Mouse (Mus musculus) embryonic facial prominence, embryonic 14.5 days (tissue): ENCODE results near the gene Aup1. TPM values are rescaled to one million over a fixed set of nuclear protein-coding genes. Genes with fewer than 3 reads are reported as not detected.
A peak's percentile ranks its signal among the peaks of the same experiment; 100 is the strongest.

ENCODE experiments used
- ATAC-seq: fragments of 200-750 bp; cut with Nextera tagmentation; 2 replicates; pipeline ENCODE4 v1.8.0; 2017; ENCODE audit warnings: low read depth, moderate number of reproducible peaks, moderate TSS enrichment
- DNase-seq: peaks from one replicate; pipeline ENCODE4 v3.0.0-alpha.2; 2015; ENCODE audit warnings: low spot score
- H3K27ac ChIP-seq: fragments of 300-500 bp; sonication (generic); replicated peaks from 2 replicates; pipeline ENCODE4 v1.5.1; 2014; ENCODE audit warnings: low read depth, mild to moderate bottlenecking, low read length, moderate library complexity
- H3K27me3 ChIP-seq: fragments of 300-500 bp; sonication (generic); replicated peaks from 2 replicates; pipeline ENCODE4 v1.6.1; 2014; ENCODE audit warnings: low read length; ENCODE audit not compliant: control insufficient read depth, insufficient read depth
- H3K36me3 ChIP-seq: fragments of 300-500 bp; sonication (generic); 2 replicates; pipeline ENCODE4 v1.6.1; 2014; ENCODE audit warnings: low read length, mixed read lengths; ENCODE audit not compliant: control insufficient read depth, insufficient read depth
- H3K4me1 ChIP-seq: fragments of 300-500 bp; sonication (generic); 2 replicates; pipeline ENCODE4 v1.6.1; 2014; ENCODE audit warnings: antibody characterized with exemption, low read length; ENCODE audit not compliant: control insufficient read depth, insufficient read depth
- H3K4me2 ChIP-seq: fragments of 300-500 bp; sonication (generic); 2 replicates; pipeline ENCODE4 v1.6.1; 2014; ENCODE audit warnings: low read depth, mild to moderate bottlenecking, low read length, moderate library complexity, mixed read lengths
- H3K4me3 ChIP-seq: fragments of 300-500 bp; sonication (generic); 2 replicates; pipeline ENCODE4 v1.5.1; 2014; ENCODE audit warnings: low read depth, mild to moderate bottlenecking, low read length
- H3K9ac ChIP-seq: fragments of 300-500 bp; sonication (generic); 2 replicates; pipeline ENCODE4 v1.6.1; 2014; ENCODE audit warnings: low read depth, mild to moderate bottlenecking, low read length, moderate library complexity, mixed read lengths
- H3K9me3 ChIP-seq: fragments of 300-500 bp; sonication (generic); 2 replicates; pipeline ENCODE4 v1.6.1; 2016; ENCODE audit warnings: low read length; ENCODE audit not compliant: control insufficient read depth
- WGBS: fragments of 180-500 bp; shearing (Covaris S2); extraction: QIAGEN DNeasy Blood & Tissue Kit; methylation state at CpG from one replicate; pipeline ENCODE4 v1.1.7; 2014; 5-methylcytosine and 5-hydroxymethylcytosine counted together
- microRNA counts: library from miRNA; unstranded; fragments of <30 nt; microRNA quantifications from one replicate; lab custom pipeline; 2017
- microRNA-seq: library from miRNA; unstranded; fragments of <30 nt; microRNA quantifications from one replicate; pipeline ENCODE4, GENCODE M21; 2016; ENCODE audit warnings: borderline number of aligned reads
- polyA plus RNA-seq: library from polyadenylated mRNA; unstranded; fragments of >200 nt; fragmentation: Nextera tagmentation; extraction: Ambion mirVana; gene quantifications from 2 replicates; pipeline ENCODE4 v1.2.1, GENCODE M21; 2014

Aup1 gene
- polyA plus RNA-seq, 1 experiment from 2014 or later: 121 TPM

GRCm38 (mm10) chr6:83095968-83096367 lies 41.6 kb downstream of the Aup1 start:
- Histone ChIP-seq H3K36me3 (no peaks in the 10 kb centered on the region), H3K4me3 (no peak overlapping the region), H3K9me3 (peaks cover 4% of the 10 kb centered on the region; the same call in 1 of the 2 replicates), H3K4me1 (no peaks in the 10 kb centered on the region), H3K27ac (no peak overlapping the region), H3K9ac (no peak overlapping the region), H3K27me3 (0 out of 2 replicates have a peak, but pooled peaks cover 5% of the 10 kb centered on the region), H3K4me2 (no peak overlapping the region)
- ATAC-seq (no peak), DNase-seq (no peak)
- WGBS: 41% methylated on average over 6 of the region's 6 CpGs

DNA sequence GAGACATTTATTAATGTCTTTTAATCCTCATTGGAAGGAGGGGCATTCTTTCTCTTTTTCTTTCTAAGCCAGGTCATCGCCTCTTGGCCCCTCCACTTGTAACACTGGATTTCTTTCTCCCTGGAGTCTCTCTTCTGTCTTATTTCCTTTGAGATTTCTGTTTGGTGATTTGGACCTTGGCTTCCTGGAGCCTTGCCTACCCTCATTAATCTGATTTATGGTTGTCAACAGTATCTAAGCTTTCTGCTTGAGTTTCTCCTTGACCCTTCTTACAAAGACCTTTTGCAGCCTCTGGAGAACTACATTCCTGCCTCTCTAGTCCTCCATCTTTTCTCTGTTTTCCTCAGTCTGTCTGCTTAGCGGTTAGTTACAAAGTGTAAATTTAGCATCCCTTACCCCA lies 44.1 kb downstream of the Aup1 start:
- Histone ChIP-seq H3K9ac (no peak overlapping the region), H3K4me3 (no peak overlapping the region), H3K9me3 (peaks cover 4% of the 10 kb centered on the region; the same call in 1 of the 2 replicates), H3K27ac (no peak overlapping the region), H3K36me3 (no peaks in the 10 kb centered on the region), H3K27me3 (0 out of 2 replicates have a peak, but pooled peaks cover 5% of the 10 kb centered on the region), H3K4me1 (peaks cover 5% of the 10 kb centered on the region; the same call in 1 of the 2 replicates), H3K4me2 (no peak overlapping the region)
- ATAC-seq (no peak), DNase-seq (no peak)
- 63% methylated on average over 2 of the region's 2 CpGs for WGBS

GRCm38 (mm10) chr6:83101316-83101687 lies 47.0 kb downstream of the Aup1 start, which contains the start of the genes Ccdc142 and Gm42688:
Ccdc142 (plus strand) TSS chr6:83101601.
Gm42688 (plus strand) TSS chr6:83101617.
- Histone ChIP-seq H3K4me3 (peak within 1 kb of the TSS; percentile 73), H3K27me3 (0 out of 2 replicates have a peak, but pooled peaks cover 5% of the 10 kb centered on the region), H3K9ac (peak within 1 kb of the TSS; percentile 73), H3K4me2 (peak within 1 kb of the TSS; percentile 97), H3K36me3 (0 out of 2 replicates have a peak, but pooled peaks cover 3% of the 10 kb centered on the region), H3K4me1 (peaks cover 5% of the 10 kb centered on the region; the same call in 1 of the 2 replicates), H3K9me3 (no peaks in the 10 kb centered on the region), H3K27ac (peak within 1 kb of the TSS; percentile 74)
- DNase-seq (peak; percentile 94), ATAC-seq (peak; percentile 89)
- WGBS: 2% methylated on average over 11 of the region's 25 CpGs

GRCm38 (mm10) chr6:83101688-83102556 lies 47.6 kb downstream of the Aup1 start:
- 0 out of 2 replicates have a peak, but pooled peaks cover 3% of the 10 kb centered on the region for H3K36me3 ChIP-seq
- peak overlapping the region; percentile 73 for H3K4me3 ChIP-seq
- H3K4me1 ChIP-seq: peaks cover 5% of the 10 kb centered on the region; the same call in 1 of the 2 replicates
- peak overlapping the region; percentile 97 for H3K4me2 ChIP-seq
- H3K9ac ChIP-seq: peak overlapping the region; percentile 73
- peak overlapping the region; percentile 74 for H3K27ac ChIP-seq
- H3K27me3 ChIP-seq: 0 out of 2 replicates have a peak, but pooled peaks cover 5% of the 10 kb centered on the region
- DNase-seq (peak; percentile 79), ATAC-seq (peak; percentile 82)
- under 1% methylated on average over 58 of the region's 74 CpGs for WGBS
- H3K9me3 ChIP-seq: no peaks in the 10 kb centered on the region

DNA sequence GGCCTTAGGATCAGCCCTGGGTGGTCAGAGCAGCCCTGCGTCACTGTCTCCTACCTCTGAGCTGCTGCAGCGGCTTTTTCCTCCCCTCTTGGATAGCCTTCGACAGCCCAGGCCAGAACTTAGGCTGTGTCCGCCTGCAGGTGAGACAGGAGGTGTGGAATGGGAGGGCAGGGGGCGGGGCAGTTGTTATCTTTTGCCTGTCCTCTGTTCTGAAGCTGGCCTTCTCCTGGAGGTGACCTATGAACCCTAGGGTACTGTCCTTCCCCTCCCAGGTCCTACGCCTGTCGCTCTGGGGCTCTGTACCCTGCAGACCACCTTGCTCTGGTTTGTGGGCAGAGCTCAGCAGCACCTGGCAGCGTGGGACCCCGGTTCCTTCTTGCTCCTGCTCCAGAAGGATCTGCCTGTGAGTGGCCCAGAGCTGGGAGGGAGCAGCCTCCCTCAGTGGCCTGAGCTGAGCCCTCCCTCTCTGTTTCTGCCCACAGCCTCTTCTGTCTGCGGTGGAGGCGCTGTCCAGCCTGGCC lies 48.9 kb downstream of the Aup1 start:
- peaks cover 9% of the 10 kb centered on the region for H3K4me1 ChIP-seq
- H3K27me3 ChIP-seq: 0 out of 2 replicates have a peak, but pooled peaks cover 5% of the 10 kb centered on the region
- peak overlapping the region; percentile 97 for H3K4me2 ChIP-seq
- no peaks in the 10 kb centered on the region for H3K9me3 ChIP-seq
- H3K4me3 ChIP-seq: no peak overlapping the region
- DNase-seq: no peak
- no peak overlapping the region for H3K27ac ChIP-seq
- peak overlapping the region; percentile 73 for H3K9ac ChIP-seq
- ATAC-seq: no peak
- WGBS: 52% methylated on average over 11 of the region's 11 CpGs
- H3K36me3 ChIP-seq: 0 out of 2 replicates have a peak, but pooled peaks cover 3% of the 10 kb centered on the region

GRCm38 (mm10) chr6:83104158-83104557 lies 49.8 kb downstream of the Aup1 start:
- Histone ChIP-seq H3K36me3 (0 out of 2 replicates have a peak, but pooled peaks cover 3% of the 10 kb centered on the region), H3K9ac (no peak overlapping the region), H3K27me3 (0 out of 2 replicates have a peak, but pooled peaks cover 5% of the 10 kb centered on the region), H3K27ac (no peak overlapping the region), H3K4me3 (no peak overlapping the region), H3K9me3 (no peaks in the 10 kb centered on the region), H3K4me1 (peaks cover 12% of the 10 kb centered on the region), H3K4me2 (no peak overlapping the region)
- WGBS: 67% methylated on average over 4 of the region's 4 CpGs
- no peak for ATAC-seq
- DNase-seq: no peak

MicroRNAs encoded within 50 kb of the gene (microRNA counts, 519-probe panel; counts per million panel counts)
- 1,561 counts per million, percentile 7 among the panel's probes with 10 or more counts for microRNA mmu-miR-3470a+mmu-miR-3470b (lab: Ali Mortazavi, UCI)

Small RNAs within 50 kb of the gene (microRNA-seq; reads per million reads assigned to microRNA genes)
- gene Mir3470a: not detected
- gene Mir7040: not detected

Other genes with a start within 250 kb of the Aup1 start
- gene Sema4f, start 114.8 kb upstream of the Aup1 start, polyA plus RNA-seq: 2.1 and 3.5 TPM in 2 replicates
- 0.28 and 0.65 TPM in 2 replicates for gene M1ap, start 107.6 kb upstream of the Aup1 start, polyA plus RNA-seq
- 6.7 and 8.7 TPM in 2 replicates for gene Dok1, start 21.1 kb upstream of the Aup1 start, polyA plus RNA-seq
- 19.7 and 21.4 TPM in 2 replicates for gene Loxl3, start 20.3 kb upstream of the Aup1 start, polyA plus RNA-seq
- 43.0 and 46.3 TPM in 2 replicates for gene Htra2, start 752 bp downstream of the Aup1 start, polyA plus RNA-seq
- gene Dqx1, start 3.3 kb downstream of the Aup1 start, polyA plus RNA-seq: 0.65 and 0.67 TPM in 2 replicates
- 2.9 and 3.4 TPM in 2 replicates for gene Tlx2, start 15.8 kb downstream of the Aup1 start, polyA plus RNA-seq
- 22.6 and 25.8 TPM in 2 replicates for gene Pcgf1, start 23.3 kb downstream of the Aup1 start, polyA plus RNA-seq
- 0.71 and 0.87 TPM in 2 replicates for gene Lbx2, start 31.8 kb downstream of the Aup1 start, polyA plus RNA-seq
- 1.3 and 3.4 TPM in 2 replicates for gene Ccdc142, start 47.1 kb downstream of the Aup1 start, polyA plus RNA-seq
- gene Gm42688, start 47.1 kb downstream of the Aup1 start, polyA plus RNA-seq: 2.1 TPM in 2 replicates
- gene Mrpl53, start 54.5 kb downstream of the Aup1 start, polyA plus RNA-seq: 136 and 145 TPM in 2 replicates
- 48.7 and 49.3 TPM in 2 replicates for gene Mogs, start 61.0 kb downstream of the Aup1 start, polyA plus RNA-seq
- 61.8 and 82.1 TPM in 2 replicates for gene Wbp1, start 67.0 kb downstream of the Aup1 start, polyA plus RNA-seq
- 13.6 and 14.1 TPM in 2 replicates for gene Ino80b, start 70.9 kb downstream of the Aup1 start, polyA plus RNA-seq
- 25.8 and 30.4 TPM in 2 replicates for gene Rtkn, start 80.9 kb downstream of the Aup1 start, polyA plus RNA-seq
- 5.8 and 7.0 TPM in 2 replicates for gene Wdr54, start 101.9 kb downstream of the Aup1 start, polyA plus RNA-seq
- 3.1 and 6.3 TPM in 2 replicates for gene 1700003E16Rik, start 101.9 kb downstream of the Aup1 start, polyA plus RNA-seq
- gene Dctn1, start 111.4 kb downstream of the Aup1 start, polyA plus RNA-seq: 84.5 and 101 TPM in 2 replicates
- 0.47 and 0.57 TPM in 2 replicates for gene Slc4a5, start 165.3 kb downstream of the Aup1 start, polyA plus RNA-seq